Mouse (Mus musculus): ENCODE results near the gene Brpf3. TPM values are rescaled to one million over a fixed set of nuclear protein-coding genes. Genes with fewer than 3 reads are reported as not detected.

The Brpf3 gene
- total RNA-seq, 1 experiment = 24.5 TPM

DNA sequence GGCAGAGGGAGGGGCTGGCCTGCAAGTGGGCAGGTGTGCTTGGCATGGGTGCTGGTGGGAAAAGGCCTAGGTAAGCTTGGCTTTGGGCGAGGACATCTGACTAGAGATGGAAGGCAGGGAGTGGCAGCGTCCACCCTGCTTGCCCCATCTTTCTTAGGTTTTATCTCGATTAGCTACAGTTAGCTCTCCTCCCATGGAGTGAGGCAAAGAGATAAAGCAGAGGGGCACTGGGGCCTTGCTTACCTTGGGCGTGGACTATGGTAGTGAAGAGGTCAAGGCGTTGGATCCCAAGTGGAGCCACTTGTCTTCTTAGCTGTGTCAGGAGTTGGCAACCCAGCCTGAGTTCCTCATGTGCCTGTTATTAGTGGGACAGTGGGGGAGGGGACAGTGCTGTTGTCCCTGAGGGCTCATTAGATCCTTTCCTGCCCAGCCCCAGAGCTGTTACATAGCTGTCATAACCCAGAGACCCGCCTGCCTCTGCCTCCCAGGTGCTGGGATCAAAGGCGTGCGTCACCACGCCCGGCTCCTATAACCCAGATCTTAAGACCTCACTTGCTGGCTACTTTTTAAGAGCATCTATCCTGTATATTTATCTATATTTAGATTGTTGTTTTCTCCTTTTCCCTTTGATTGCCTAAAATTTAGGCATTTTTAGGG is 8.4 kb downstream of the Brpf3 start:
- H3K4me1 ChIP-seq (ENCODE audit: control insufficient read depth in 2 of 2, insufficient read depth in 2 of 2, low read length in 2 of 2, poor library complexity in 1 of 2) = peaks cover 0 to 25% of the 10 kb centered on the region in 2 experiments; a peak in 2 of 4 replicates
- H3K36me3 ChIP-seq (ENCODE audit: control insufficient read depth, insufficient read depth, low read length, poor library complexity, severe bottlenecking) = peaks cover 48% of the 10 kb centered on the region
- DNase-seq (ENCODE audit: low read depth, low spot score) = no peak
- no peak overlapping the region for H3K27ac ChIP-seq (ENCODE audit: insufficient read depth, low read depth, low read length, poor library complexity, severe bottlenecking)
- TF ChIP-seq MAFK (IDR thresholded peaks at IDR 0.05; ENCODE audit: insufficient read depth, low read depth, low read length) (no peak), ZNF384 (IDR thresholded peaks at IDR 0.05; ENCODE audit: low read depth, low read length) (no peak), HCFC1 (IDR thresholded peaks at IDR 0.05; ENCODE audit: borderline replicate concordance, insufficient read depth, low read length) (no peak), ZC3H11A (IDR thresholded peaks at IDR 0.05; ENCODE audit: borderline replicate concordance, low read depth, low read length) (no peak), CHD2 (IDR thresholded peaks at IDR 0.05; ENCODE audit: low read depth, low read length) (no peak)
- in situ Hi-C loops (cut with MboI; ENCODE audit: low sequenced_read_pairs in 2 of 2, unreplicated experiment in 2 of 2) = no loop called here
- no peak overlapping the region for H3K9ac ChIP-seq (ENCODE audit: insufficient read depth, low read depth, low read length, poor library complexity, severe bottlenecking)
- no peak overlapping the region for H3K4me3 ChIP-seq (ENCODE audit: insufficient read depth in 1 of 2, low read depth in 1 of 2, low read length in 2 of 2, poor library complexity in 1 of 2, severe bottlenecking in 1 of 2)
- H3K9me3 ChIP-seq (ENCODE audit: control insufficient read depth, insufficient read depth, low read depth, low read length) = no peaks in the 10 kb centered on the region

DNA sequence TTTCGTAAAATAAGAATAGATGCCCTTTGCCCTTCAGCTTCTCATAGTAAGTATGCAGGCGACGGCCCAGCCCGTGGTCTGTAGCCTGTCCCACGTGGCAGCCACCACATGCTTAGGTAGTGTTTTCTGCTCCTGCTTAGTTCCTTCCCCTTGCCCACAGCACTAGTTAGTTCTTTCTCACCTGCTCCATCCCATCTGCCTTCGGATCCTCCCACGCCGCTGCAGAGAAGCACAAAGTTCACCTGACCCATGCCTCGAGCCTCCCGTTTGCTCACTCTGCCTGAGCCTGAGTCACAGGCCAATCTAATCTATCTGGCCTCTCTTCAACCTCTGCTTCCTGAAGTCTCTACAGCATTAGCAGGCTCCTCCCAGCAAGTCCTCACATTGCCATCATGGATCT is 11.5 kb downstream of the Brpf3 start:
- Histone ChIP-seq H3K9ac (ENCODE audit: insufficient read depth, low read depth, low read length, poor library complexity, severe bottlenecking) (no peak overlapping the region), H3K4me3 (ENCODE audit: insufficient read depth in 1 of 2, low read depth in 1 of 2, low read length in 2 of 2, poor library complexity in 1 of 2, severe bottlenecking in 1 of 2) (no peak overlapping the region), H3K4me1 (ENCODE audit: control insufficient read depth in 2 of 2, insufficient read depth in 2 of 2, low read length in 2 of 2, poor library complexity in 1 of 2) (peaks cover 0 to 11% of the 10 kb centered on the region in 2 experiments; a peak in 2 of 4 replicates), H3K36me3 (ENCODE audit: control insufficient read depth, insufficient read depth, low read length, poor library complexity, severe bottlenecking) (peaks cover 50% of the 10 kb centered on the region), H3K9me3 (ENCODE audit: control insufficient read depth, insufficient read depth, low read depth, low read length) (no peaks in the 10 kb centered on the region), H3K27ac (ENCODE audit: insufficient read depth, low read depth, low read length, poor library complexity, severe bottlenecking) (no peak overlapping the region)
- in situ Hi-C loops (cut with MboI; ENCODE audit: low sequenced_read_pairs in 2 of 2, unreplicated experiment in 2 of 2) = no loop called here
- TF ChIP-seq ZC3H11A (IDR thresholded peaks at IDR 0.05; ENCODE audit: borderline replicate concordance, low read depth, low read length) = no peak
- TF ChIP-seq CHD2 (IDR thresholded peaks at IDR 0.05; ENCODE audit: low read depth, low read length) = no peak
- TF ChIP-seq MAFK (IDR thresholded peaks at IDR 0.05; ENCODE audit: insufficient read depth, low read depth, low read length) = no peak
- no peak for TF ChIP-seq ZNF384 (IDR thresholded peaks at IDR 0.05; ENCODE audit: low read depth, low read length)
- TF ChIP-seq HCFC1 (IDR thresholded peaks at IDR 0.05; ENCODE audit: borderline replicate concordance, insufficient read depth, low read length) = no peak
- no peak for DNase-seq (ENCODE audit: low read depth, low spot score)

DNA sequence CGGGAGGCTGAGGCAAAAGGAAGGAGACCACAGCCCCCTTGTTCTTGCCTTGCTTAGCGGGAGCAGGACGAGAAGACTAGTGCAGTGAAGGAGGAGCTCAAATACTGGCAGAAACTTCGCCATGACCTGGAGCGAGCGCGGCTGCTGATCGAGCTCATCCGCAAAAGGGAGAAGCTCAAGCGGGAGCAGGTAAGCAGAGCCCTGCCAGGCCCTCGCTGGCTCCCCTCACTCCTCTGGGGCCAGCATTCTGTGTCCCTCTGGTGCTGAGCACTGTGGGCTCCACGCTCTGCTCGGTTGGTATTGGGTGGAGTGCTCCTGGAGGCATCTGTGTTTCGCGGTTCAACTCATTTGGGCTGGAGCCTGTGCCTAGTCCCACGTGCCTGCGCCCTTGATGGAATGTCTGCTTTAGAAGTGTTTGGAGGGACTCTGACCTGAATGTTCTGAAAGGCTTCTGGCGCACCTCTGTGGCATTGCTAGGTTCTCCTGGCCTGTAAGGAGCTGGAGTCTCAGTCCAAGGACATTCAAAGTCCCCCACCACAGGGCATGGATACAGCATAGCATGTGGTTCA is 13.7 kb downstream of the Brpf3 start:
- no peak for DNase-seq (ENCODE audit: low read depth, low spot score)
- Histone ChIP-seq H3K36me3 (ENCODE audit: control insufficient read depth, insufficient read depth, low read length, poor library complexity, severe bottlenecking) (peaks cover 56% of the 10 kb centered on the region), H3K4me3 (ENCODE audit: insufficient read depth in 1 of 2, low read depth in 1 of 2, low read length in 2 of 2, poor library complexity in 1 of 2, severe bottlenecking in 1 of 2) (peak overlapping the region; percentile 19 to 45; a peak in 3 of 4 replicates), H3K4me1 (ENCODE audit: control insufficient read depth in 2 of 2, insufficient read depth in 2 of 2, low read length in 2 of 2, poor library complexity in 1 of 2) (0 out of 4 replicates have a peak, but pooled peaks cover 0 to 3% of the 10 kb centered on the region in 2 experiments), H3K9ac (ENCODE audit: insufficient read depth, low read depth, low read length, poor library complexity, severe bottlenecking) (no peak overlapping the region), H3K27ac (ENCODE audit: insufficient read depth, low read depth, low read length, poor library complexity, severe bottlenecking) (no peak overlapping the region), H3K9me3 (ENCODE audit: control insufficient read depth, insufficient read depth, low read depth, low read length) (no peaks in the 10 kb centered on the region)
- in situ Hi-C loops (cut with MboI; ENCODE audit: low sequenced_read_pairs in 2 of 2, unreplicated experiment in 2 of 2) = no loop called here
- TF ChIP-seq ZC3H11A (IDR thresholded peaks at IDR 0.05; ENCODE audit: borderline replicate concordance, low read depth, low read length) (no peak), ZNF384 (IDR thresholded peaks at IDR 0.05; ENCODE audit: low read depth, low read length) (no peak), CHD2 (IDR thresholded peaks at IDR 0.05; ENCODE audit: low read depth, low read length) (no peak), MAFK (IDR thresholded peaks at IDR 0.05; ENCODE audit: insufficient read depth, low read depth, low read length) (no peak), HCFC1 (IDR thresholded peaks at IDR 0.05; ENCODE audit: borderline replicate concordance, insufficient read depth, low read length) (no peak)

DNA sequence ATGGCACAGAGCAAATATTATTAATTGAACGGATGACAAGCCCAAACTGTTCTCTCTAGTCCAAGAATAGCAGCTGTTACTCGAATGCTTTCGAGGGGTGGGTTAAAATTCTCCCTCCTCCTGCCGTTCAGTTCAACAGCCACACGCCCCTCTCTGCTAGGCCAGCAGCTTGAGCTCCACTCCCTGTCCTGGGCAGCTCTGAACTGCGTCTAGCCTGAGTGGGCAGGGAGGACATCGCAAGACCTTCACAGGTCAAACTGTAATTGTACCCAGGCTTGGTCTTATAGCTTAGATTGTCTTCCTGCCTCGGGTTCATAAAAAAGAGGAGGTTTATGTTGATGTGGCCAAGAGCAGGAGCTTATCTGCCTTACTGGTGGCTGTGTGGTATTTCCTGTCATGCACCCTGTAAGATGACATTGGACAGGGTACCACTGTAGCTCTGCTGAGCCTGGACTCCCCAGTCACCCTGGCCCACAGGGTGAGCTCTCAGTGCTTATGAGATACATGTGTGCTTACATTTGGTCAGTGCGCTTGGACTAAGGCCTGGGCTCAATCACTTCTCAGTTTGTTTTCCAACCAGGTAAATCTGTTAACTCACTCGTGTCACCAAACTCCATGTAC is 14.6 kb downstream of the Brpf3 start:
- TF ChIP-seq CHD2 (IDR thresholded peaks at IDR 0.05; ENCODE audit: low read depth, low read length) (no peak), HCFC1 (IDR thresholded peaks at IDR 0.05; ENCODE audit: borderline replicate concordance, insufficient read depth, low read length) (no peak)
- no peak for DNase-seq (ENCODE audit: low read depth, low spot score)
- in situ Hi-C loops (cut with MboI; ENCODE audit: low sequenced_read_pairs in 2 of 2, unreplicated experiment in 2 of 2) = no loop called here
- no peak overlapping the region for H3K4me3 ChIP-seq (ENCODE audit: insufficient read depth in 1 of 2, low read depth in 1 of 2, low read length in 2 of 2, poor library complexity in 1 of 2, severe bottlenecking in 1 of 2)
- H3K4me1 ChIP-seq (ENCODE audit: control insufficient read depth in 2 of 2, insufficient read depth in 2 of 2, low read length in 2 of 2, poor library complexity in 1 of 2) = 0 out of 4 replicates have a peak, but pooled peaks cover 0 to 2% of the 10 kb centered on the region in 2 experiments
- H3K9ac ChIP-seq (ENCODE audit: insufficient read depth, low read depth, low read length, poor library complexity, severe bottlenecking) = no peak overlapping the region
- H3K36me3 ChIP-seq (ENCODE audit: control insufficient read depth, insufficient read depth, low read length, poor library complexity, severe bottlenecking) = peaks cover 52% of the 10 kb centered on the region
- H3K27ac ChIP-seq (ENCODE audit: insufficient read depth, low read depth, low read length, poor library complexity, severe bottlenecking) = no peak overlapping the region
- H3K9me3 ChIP-seq (ENCODE audit: control insufficient read depth, insufficient read depth, low read depth, low read length) = no peaks in the 10 kb centered on the region

Data from ES-E14 (cell line).